Mouse (Mus musculus): Measurements from ENCODE around the gene Tbc1d19.

Tbc1d19 gene

DNA sequence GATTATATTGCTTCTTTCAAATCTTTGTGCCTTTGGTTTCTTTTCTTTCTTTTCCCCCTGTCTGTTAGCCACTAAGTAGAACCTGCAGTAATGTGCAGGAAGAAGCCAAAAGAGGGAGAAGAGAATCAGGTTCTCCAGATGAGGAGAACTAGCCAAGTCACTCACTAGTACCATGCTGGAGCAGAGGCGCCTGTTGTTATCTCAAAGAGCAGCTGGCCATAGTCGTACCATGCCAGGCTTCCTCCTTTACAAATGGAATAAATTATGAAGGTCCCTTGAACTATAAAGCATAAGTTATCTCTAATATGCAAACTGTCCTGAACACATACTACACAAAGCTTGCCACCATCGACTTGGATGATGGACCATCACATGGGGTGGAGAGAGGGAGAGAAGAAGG is 99.8 kb downstream of the Tbc1d19 start:
- DNase-seq (ENCODE audit: low spot score) = no peak

DNA sequence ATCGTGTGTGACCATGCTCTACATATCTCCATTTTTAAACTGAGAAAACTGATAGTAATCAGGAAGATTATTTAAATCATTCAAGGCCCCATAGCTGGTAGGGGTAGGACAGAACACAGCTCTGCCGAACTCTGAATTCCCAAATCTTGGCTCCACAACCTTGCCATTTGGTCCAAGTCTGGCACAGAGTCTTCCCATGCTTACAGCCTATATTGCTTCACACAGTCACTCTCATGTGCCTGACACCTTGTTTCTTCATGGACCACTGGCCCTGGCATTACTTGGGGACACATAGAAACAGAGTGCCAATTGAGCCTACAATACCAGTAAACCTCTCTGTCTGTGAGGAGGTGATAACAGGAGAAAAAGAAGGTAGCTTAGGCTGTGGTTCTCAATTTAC is 111.0 kb downstream of the Tbc1d19 start:
- no peak for DNase-seq (ENCODE audit: low spot score)

DNA sequence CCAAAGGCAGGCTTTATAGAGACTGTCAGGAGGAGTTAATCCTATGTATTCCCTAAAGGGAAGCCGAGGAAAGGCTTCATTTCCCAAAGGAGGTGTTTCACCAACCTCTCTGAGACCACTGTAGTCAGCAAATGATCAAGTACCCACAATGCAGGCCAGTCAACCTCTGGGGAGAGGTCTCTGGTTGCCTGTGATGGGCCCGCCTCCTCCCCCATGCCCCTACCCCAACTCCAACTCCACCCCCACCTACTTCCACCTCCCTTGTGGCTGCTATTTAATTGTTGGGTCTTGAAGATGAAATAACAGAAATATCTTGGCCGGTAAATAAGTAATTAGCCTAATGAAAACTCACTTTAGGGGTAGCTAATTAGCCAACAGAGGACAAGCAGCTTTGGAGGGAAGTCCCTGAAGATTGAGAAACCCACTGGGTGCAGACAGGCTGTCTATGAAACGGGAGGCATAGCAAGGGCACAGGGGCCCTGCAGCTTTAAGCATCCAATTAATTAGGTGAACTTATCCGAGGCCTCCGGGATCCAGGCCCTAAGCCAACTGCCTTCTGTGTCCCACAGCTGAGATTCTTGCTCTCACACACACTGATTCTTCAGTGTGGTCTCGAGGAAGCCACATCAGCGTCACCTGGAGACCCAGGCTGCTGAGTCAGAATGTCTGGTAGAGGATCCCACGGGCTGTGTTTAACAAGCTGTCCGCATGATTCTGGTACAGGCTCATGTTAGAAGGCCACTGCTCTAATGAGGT is 112.9 kb downstream of the Tbc1d19 start:
- DNase-seq (ENCODE audit: low spot score) = no peak

DNA sequence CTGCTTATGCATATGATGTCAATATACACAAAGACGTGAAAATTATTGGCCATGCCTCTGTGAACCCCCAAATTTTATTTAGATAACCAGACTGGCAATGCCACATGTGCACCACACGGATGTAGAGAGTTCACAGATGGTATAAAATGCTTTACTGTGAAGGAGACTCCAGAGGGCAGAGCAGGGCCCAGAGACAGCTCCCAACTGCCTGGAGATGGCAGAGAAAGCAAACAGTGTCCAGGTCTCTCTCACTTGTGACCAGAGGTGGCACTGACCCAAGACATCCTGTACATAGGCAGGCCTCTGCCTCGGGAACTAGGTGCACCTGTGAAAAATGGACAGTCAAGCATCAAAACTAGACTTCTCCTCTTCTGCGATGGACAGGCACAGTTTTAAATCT is 114.6 kb downstream of the Tbc1d19 start:
- no peak for DNase-seq (ENCODE audit: low spot score)

DNA sequence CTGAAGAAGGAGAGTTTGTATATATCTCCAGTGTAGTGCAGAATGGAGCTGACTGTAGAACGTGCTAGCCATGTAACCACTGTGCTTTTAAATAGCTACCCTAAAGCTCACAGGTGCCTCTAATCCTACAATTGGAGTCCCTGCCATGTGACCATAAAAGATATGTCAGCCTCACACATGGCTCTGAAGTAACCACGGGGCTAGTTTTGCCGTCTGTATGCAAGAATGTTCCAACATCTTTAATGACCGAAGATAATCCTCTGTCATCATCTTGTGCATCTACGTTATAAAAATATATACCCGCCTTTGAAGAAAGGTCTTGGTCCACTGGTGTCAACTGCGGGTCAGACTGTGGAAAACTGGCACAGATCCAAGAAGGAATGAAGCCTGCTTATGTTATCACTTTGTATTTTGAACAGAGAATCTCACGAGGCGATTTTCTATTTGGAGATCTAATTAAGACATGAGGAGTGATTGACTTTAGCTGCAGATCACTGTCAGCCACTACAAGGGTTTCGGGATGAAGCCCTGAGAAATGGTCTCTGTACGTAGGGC is 117.0 kb downstream of the Tbc1d19 start:
- DNase-seq (ENCODE audit: low spot score) = no peak

DNA sequence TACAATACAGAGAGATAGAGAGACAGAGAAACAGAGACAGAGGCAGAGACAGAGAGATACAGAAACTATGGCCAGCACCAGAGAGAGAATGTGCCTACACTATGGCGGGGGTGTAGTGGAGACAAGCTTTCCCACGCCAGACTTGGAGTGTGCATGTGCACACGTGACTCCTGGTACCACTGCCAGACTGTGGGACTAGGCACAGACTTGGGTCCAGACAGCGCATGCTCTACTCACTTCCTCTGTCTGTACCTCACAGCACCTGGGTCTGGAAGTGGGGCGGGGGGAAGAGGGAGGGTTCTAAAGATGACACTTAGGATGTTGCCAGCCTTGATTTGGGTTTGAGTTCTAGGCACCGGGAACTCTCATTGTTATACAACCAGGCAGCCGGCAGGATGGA is 118.5 kb downstream of the Tbc1d19 start:
- no peak for DNase-seq (ENCODE audit: low spot score)

DNA sequence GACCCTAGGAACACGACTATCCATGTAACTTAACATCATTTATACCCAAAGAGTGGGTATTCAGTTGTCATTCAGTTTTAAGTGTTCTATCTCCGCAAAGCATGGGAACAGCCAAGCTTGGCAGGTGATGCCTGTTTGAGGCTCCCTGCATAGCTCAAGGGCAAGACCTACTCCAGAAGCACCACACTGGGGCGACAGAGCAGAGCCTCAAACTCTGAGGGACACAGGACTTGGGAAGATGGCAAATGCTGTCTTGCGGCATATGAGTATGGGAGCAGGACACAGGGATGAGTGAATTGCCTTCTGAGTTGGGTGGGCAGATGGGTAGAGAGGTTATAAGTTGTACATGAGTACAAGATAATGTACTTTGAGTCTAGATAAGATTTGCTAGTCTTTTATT is 119.1 kb downstream of the Tbc1d19 start:
- DNase-seq (ENCODE audit: low spot score) = no peak

DNA sequence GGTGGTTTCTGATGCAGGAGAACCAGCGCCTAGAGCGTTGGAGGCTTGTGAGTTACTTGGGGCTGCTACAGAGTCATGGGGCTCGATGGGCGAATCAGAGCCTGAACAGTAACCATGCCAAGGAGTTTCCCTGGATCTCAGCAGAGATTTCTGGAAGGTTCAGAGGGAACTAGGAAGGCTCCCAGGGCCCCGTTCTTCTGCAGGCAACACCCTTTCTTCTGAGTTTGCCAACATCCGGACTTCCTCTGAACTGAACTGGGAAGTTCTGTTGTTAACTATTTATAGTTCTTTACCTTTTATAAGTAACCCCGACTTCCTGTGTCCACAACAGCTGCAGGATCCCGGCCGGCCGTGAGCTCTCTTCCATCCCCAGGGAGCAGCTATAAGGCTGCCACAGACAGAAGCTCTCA is 119.8 kb downstream of the Tbc1d19 start:
- DNase-seq (ENCODE audit: low spot score) = no peak

DNA sequence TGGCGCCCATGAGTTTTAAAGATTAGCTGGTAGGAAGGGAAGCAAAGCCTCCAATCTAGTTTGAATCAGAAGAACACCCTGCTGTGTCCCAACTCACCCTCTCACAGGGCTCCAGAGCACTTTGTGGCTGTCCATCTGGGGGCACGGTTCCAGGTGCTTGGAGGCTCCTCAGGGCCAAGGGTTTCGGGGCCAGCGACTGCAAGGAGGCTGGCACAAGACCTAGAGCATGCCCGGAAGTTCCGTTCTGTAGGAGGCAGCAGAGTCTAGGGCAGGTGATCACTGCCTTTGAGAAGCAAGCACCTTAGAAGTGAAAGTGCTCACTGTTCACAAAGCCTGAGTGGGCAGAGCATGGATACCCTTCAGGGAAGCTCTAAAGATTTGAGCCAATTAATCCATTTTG is 120.4 kb downstream of the Tbc1d19 start:
- no peak for DNase-seq (ENCODE audit: low spot score)

DNA sequence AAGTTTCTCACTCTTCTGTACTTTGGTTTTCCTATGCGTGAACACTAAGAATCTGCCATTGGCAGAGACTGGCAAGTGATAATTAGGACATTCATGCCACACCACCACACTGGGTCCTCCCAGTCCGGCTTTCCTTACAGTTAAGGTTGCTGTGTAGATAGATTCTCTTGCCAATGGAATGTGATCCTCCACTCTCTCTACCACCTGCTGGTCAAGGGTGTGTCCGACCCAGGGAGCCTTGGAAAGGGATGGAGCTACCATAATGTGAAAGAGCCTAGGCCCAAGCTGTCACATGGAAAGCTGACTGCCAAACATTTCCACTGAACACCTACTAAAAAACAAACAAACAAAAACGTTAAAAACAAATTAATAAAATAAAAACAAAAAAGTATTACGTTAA is 121.6 kb downstream of the Tbc1d19 start:
- DNase-seq (ENCODE audit: low spot score) = no peak

DNA sequence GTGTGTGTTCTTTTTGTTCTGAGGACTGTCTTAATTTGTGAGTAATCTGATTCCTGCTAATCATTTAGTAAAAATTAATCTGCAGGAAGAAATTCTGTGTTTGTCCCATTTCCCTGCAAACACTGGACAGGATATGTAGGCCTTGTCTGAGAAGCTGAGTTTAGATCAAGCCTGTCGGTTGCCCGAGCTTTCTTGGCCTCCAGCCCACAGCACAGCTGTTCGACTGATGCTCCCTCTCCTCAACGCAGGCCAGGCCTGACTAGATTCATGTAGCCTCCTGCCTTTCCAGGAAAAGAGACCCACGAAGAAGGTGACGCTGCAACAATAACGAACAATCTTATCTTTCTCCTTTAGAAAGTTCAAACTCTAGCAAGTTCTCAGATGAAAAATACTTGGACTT is 124.2 kb downstream of the Tbc1d19 start:
- DNase-seq (ENCODE audit: low spot score) = no peak

DNA sequence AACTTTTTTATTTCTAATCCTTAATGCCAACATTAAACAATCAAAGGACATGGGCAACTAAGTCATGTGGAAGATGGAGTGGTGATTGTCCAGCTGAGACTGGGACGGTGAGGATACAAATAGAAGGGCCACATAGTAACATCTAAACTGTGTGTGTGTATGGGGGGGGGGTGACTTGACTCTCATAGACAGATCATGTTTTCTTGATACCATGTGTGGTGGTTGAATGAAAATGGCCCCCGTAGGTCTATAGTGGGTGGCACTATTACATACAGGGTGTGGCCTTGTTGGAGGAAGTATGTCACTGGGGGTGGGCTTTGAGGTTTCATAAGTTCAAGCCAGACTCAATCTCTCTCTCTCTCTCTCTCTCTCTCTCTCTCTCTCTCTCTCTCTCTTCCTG is 124.6 kb downstream of the Tbc1d19 start:
- DNase-seq (ENCODE audit: low spot score) = no peak

DNA sequence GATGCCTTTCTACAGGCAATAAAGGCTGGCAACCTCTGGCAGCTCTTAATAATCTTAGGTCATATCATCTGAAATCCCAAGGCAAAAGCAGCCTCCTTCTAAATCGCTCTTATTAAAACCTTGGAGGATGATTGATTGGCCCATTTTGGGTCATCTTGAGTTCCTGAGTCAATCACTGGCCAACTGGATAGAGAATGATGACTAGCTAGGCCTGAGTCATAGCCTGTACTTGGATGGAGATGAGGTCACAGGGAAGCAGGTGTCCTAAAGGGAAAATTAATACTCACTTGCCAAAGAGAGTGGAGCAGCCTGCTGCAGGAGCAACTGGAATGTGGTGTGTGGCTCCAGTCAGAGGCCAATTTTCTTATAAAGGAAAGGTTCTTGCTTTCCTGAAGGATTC is 125.4 kb downstream of the Tbc1d19 start:
- DNase-seq (ENCODE audit: low spot score) = no peak

DNA sequence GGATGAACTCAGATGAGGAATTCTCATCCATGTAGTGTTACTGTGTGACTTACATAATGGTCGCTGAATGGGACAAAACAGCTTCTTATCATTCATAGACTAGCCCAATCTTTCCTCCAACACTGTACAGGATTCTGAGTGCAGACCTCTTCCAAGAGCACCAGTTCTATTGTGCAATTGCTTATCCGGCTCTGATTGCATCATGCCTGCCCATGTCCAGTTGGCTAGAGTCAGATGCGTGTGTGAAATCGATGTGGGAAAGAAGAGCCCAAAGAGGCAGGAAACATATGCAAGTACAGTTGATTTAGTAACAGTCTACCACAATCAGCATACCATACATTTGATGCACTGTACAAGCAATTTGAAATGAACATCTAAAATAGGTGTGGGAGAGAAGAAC is 127.8 kb downstream of the Tbc1d19 start:
- DNase-seq (ENCODE audit: low spot score) = no peak

DNA sequence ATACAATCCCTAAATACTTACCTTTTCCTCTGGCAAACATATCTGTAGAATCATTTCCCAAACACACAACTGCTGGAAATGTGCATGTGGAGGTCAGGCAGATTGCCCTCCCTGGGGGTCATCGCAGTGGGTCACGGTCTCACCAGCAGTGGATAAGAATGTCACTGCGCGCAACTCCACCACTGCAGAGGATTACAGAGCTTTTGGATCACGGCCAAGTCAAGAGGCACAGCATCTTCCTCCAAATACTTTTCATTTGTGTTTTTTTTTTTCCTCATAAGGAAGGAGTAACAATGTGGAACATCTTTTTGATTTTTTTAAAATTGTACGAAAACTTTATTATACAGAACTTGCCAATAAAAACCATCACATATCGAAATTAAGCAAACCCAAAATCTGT is 129.6 kb downstream of the Tbc1d19 start:
- no peak for DNase-seq (ENCODE audit: low spot score)

DNA sequence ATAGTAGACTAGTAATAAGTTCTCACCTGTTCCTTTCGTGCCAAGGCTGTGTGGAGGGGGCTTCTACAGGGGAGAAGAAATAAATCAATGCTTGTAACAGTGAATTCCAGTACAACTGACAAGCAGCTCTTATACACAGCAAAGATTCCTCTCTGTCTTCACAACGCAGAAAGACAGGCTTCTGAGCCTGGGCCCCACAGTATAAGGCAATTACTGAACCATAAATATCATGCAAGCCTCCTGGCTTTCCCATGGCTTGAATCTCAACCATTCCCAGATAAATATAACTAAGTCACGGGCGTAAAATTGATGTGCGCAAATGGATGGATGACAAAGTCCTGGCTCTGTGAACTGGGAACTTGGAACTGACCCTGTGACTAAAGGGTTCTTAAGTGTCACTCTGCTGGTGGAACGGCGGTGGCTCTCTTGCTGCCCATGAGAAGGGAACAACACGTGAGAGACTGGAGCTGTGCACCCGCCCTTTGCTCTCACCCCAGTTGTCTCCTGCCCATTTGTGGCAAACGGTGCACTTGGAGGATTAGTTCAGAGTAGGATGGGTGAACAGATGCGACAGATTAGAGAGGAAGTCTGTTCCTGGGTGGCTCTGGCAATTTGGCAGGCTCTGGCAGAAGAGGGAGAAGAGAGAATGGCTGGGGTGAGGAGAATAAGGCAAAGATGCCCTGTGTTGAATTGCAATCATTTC is 132.1 kb downstream of the Tbc1d19 start:
- DNase-seq (ENCODE audit: low spot score) = peak; percentile 36

DNA sequence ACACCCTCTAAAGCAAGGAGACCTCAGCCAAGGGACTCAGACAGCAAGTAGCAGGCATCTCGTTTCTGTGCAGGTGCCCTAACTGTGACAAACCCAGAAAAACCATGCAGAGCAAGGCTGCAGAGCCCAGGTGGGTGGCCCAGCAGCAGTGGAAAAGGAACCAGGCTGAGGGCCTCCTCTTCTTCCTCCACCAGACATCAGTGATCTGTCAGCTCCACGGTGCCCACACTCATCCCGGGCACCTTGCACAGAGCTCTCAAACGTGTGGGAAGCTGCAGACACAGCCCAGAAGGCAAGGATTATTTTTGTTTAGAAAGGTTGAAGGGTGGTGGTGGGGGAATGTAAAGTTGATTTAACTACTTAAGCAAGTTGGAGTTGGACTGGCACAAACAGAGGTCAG is 132.9 kb downstream of the Tbc1d19 start:
- DNase-seq (ENCODE audit: low spot score) = no peak

DNA sequence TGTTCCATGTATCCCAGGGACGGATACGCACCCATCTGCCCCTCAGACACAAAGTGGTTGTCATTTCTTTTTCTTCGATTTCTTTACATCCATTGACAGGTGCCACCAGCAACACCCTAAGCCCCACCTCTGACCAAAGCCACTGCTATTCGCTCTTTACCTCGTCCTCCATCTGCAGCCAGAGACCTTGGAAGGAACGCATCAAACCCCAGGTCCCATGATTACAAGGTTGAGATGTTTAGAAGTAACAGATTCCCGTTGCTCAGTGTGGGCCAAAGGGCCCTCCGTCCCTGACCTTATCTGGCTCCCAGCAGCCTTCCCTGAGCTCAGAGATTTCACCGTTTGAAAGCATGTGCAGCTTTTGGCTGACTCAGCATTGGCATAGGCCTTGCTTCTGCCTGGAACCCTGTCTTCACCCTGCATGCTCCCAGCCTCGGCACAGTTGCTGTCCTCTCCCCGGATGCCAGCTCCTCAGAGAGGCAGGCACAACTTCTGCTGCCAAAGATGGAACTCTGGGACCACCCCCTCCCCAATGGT is 134.0 kb downstream of the Tbc1d19 start:
- DNase-seq (ENCODE audit: low spot score) = no peak

DNA sequence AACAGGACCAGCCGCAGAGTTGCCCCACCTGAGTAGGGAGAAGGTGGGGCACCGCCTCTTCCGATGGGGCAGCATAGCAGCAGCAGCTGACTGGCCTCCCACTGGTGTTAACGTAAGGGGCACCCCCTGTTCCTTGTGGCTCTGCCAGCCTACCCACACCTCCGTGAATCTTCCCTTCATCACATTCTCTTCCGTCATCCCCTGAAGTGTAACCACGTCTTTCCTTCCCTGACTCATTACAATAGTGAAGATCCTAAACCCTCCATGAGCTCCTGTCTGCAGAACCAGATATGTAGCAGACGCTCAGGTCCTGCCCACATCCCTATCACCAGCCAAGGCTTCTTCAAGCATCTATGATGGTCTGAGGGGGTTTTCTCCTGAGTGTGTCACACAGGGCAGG is 137.3 kb downstream of the Tbc1d19 start:
- no peak for DNase-seq (ENCODE audit: low spot score)

DNA sequence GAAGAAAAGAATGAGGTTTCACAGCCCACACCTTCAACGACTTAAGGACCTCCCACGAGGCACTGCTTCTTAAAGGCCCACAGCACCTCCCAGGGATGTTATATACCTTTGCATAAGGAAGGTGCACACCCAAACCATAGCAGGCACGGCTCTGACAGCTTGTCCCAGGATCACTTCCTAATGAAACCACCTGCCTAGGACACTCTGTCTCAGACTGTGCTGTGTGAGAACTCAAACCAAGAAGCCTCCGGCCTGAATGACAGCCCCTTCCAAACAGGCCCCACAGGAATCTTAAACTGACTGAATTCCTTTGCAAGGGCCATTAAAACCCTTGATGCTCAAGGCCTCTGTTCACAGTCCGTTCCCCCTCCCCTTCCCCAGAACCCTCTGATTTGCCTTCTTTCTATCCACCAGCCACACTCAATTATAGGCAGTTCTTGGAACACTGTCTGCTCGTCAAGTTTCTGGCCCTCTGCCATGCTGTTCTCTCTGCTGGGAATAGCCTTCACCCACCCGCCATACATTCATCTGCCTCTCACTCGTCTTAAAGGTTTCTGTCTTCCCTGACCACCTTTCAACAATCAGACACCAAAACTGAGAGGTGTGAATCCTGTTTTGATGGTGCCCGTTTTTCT is 138.3 kb downstream of the Tbc1d19 start:
- DNase-seq (ENCODE audit: low spot score) = no peak

DNA sequence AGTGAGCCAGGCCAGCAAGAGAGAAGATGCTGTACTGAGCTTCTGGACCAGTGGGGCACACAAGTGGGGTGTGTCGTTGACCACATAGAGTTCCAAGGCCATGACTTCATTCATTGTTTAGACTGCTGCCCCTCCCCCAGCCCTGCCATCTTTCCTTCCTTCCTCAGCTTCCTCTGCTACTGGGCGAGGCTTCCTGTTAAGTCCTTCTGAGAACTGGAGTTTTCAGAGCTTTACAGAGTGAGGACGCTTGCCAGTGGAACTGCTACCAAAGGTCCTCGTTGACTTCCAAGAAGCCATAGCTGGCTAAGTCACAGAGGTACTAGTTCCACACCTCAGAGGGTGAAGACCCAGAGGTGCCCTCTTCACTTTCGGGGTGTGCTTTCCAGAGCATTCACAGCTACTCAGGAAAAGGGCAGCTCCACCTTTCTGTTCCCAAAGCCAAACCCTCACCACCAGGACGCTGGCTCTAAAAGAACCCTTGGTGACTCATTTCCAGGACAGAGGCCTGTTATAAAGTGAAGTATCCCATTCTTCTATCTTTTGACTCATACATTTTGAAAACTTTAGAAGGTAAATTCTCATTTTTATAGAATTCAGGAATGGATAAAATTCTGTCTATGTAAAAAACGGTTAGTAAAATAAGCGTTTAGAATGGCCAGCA is 139.3 kb downstream of the Tbc1d19 start:
- no peak for DNase-seq (ENCODE audit: low spot score)

DNA sequence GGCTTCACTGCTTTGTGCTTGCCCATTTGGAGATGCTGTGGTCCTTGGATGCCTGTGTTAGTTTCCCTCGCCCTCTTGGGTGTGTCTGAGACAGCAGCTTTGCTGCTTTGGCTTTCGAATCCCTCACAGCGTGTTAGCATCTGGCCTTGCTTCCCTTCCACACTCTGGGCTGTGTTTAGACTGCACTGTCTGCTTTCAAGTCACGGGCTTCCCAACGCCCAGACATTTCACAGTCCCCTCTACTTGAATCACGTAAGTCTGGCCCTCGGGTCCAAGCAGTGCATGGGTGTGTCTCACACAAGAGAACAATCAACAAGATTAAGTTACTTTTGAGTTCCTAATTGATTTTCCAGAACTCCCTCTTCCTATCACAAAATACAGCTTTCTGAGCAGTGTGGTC is 140.8 kb downstream of the Tbc1d19 start:
- DNase-seq (ENCODE audit: low spot score) = no peak

Data from layer of hippocampus, adult 9-10 months (tissue).